Mouse (Mus musculus): ENCODE data around the gene Pde4d. TPM values are rescaled to one million over a fixed set of nuclear protein-coding genes. Genes with fewer than 3 reads are reported as not detected.

Gene Pde4d
- total and polyA plus RNA-seq, 3 experiments, result 18.5 to 18.8 TPM; not detected in 1

- Histone ChIP-seq H3K9me3 (replicated peaks; ENCODE audit: insufficient read depth, low read length) (no peaks in the 10 kb centered on the region), H3K36me3 (ENCODE audit: control insufficient read depth in 1 of 2, insufficient read depth in 2 of 2, low read length in 2 of 2) (peaks cover 0 to 33% of the 10 kb centered on the region in 2 experiments; a peak in 2 of 4 replicates), H3K4me1 (ENCODE audit: control insufficient read depth in 1 of 2, insufficient read depth in 2 of 2, low read length in 2 of 2) (peaks cover 28 to 29% of the 10 kb centered on the region in 2 experiments), H3K79me2 (ENCODE audit: control insufficient read depth, insufficient read depth, low read length, poor library complexity) (no peaks in the 10 kb centered on the region), H3K4me3 (ENCODE audit: control insufficient read depth in 1 of 2, insufficient read depth in 1 of 2, low read depth in 2 of 2, low read length in 2 of 2) (peak overlapping the region; percentile 4 to 34), H3K27me3 (ENCODE audit: control insufficient read depth in 1 of 2, insufficient read depth in 2 of 2, low read length in 2 of 2) (no peaks in the 10 kb centered on the region), H3K27ac (ENCODE audit: control insufficient read depth, low read depth, low read length) (peak overlapping the region; percentile 22), H3K9ac (ENCODE audit: control insufficient read depth, low read depth, low read length, poor library complexity, severe bottlenecking) (peak overlapping the region; percentile 3)
- DNase-seq (ENCODE audit: low read depth, low spot score), result peak; percentile 85
- TF ChIP-seq TCF12 (IDR thresholded peaks at IDR 0.05; ENCODE audit: low read depth, low read length) (peak; percentile 81), USF2 (IDR thresholded peaks at IDR 0.05; ENCODE audit: borderline replicate concordance in 1 of 2, insufficient read depth in 1 of 2, low read depth in 1 of 2, low read length in 2 of 2) (no peak), MAFK (IDR thresholded peaks at IDR 0.05; ENCODE audit: borderline replicate concordance, low read depth, low read length) (peak; percentile 62; the same call in 1 of the 2 replicates), MAX (IDR thresholded peaks at IDR 0.05; ENCODE audit: low read length) (peak; percentile 85), JUND (IDR thresholded peaks at IDR 0.05; ENCODE audit: low read depth, low read length) (peak; percentile 65), ETS1 (IDR thresholded peaks at IDR 0.05; ENCODE audit: low read depth, low read length) (peak; percentile 95), CHD2 (IDR thresholded peaks at IDR 0.05; ENCODE audit: low read length) (no peak), USF1 (IDR thresholded peaks at IDR 0.05; ENCODE audit: low read depth, low read length) (peak; percentile 49; the same call in 1 of the 2 replicates), RCOR1 (IDR thresholded peaks at IDR 0.05; ENCODE audit: low read depth, low read length) (peak; percentile 66), GATA1 (IDR thresholded peaks at IDR 0.05; ENCODE audit: low read depth, low read length) (peak; percentile 77), TAL1 (IDR thresholded peaks at IDR 0.05; ENCODE audit: low read length) (peak; percentile 85), GABPA (IDR thresholded peaks at IDR 0.05; ENCODE audit: low read depth, low read length) (no peak; the same call in 1 of the 2 replicates), ZC3H11A (IDR thresholded peaks at IDR 0.05; ENCODE audit: low read depth, low read length) (no peak), E2F4 (IDR thresholded peaks at IDR 0.05; ENCODE audit: borderline replicate concordance, low read depth, low read length) (peak; percentile 92), KAT2A (conservative IDR thresholded peaks at IDR 0.05; ENCODE audit: low read depth, low read length) (no peak), MYB (IDR thresholded peaks at IDR 0.05; ENCODE audit: low read depth, low read length) (no peak), HCFC1 (IDR thresholded peaks at IDR 0.05; ENCODE audit: low read depth, low read length) (peak; percentile 45; the same call in 1 of the 2 replicates), SIN3A (IDR thresholded peaks at IDR 0.05; ENCODE audit: low read length) (peak; percentile 60), EP300 (IDR thresholded peaks at IDR 0.05; ENCODE audit: low read depth in 1 of 2, low read length in 2 of 2) (peak; percentile 80 to 83), NELFE (IDR thresholded peaks at IDR 0.05; ENCODE audit: low read depth, low read length) (no peak), MYC (IDR thresholded peaks at IDR 0.05; ENCODE audit: low read depth, low read length) (peak; percentile 65; the same call in 1 of the 2 replicates), MXI1 (IDR thresholded peaks at IDR 0.05; ENCODE audit: low read depth, low read length) (no peak; the same call in 1 of the 2 replicates)
These were observed 1202.2 kb downstream of the Pde4d start for GRCm38 (mm10) chr13:109651790-109652605.

Measured in MEL (cell line).